Mouse (Mus musculus) lung, embryonic 14.5 days (tissue): Measurements from ENCODE around the gene Sox5. TPM values are rescaled to one million over a fixed set of nuclear protein-coding genes. Genes with fewer than 3 reads are reported as not detected.

ENCODE experiments used
- ATAC-seq: fragments of 200-750 bp; cut with Nextera tagmentation; 2 replicates; pipeline ENCODE4 v1.8.0; 2017; ENCODE audit warnings: mild to moderate bottlenecking, moderate TSS enrichment, moderate library complexity; ENCODE audit not compliant: insufficient read depth
- DNase-seq: peaks from one replicate; pipeline ENCODE4 v3.0.0-alpha.2; 2015
- H3K27ac ChIP-seq: fragments of 300-500 bp; sonication (generic); 2 replicates; pipeline ENCODE4 v1.5.1; 2014; ENCODE audit warnings: low read depth, mild to moderate bottlenecking, moderate library complexity
- H3K27me3 ChIP-seq: fragments of 300-500 bp; sonication (generic); 2 replicates; pipeline ENCODE4 v1.6.1; 2014; ENCODE audit warnings: low read length, control low read depth; ENCODE audit not compliant: insufficient read depth
- H3K36me3 ChIP-seq: fragments of 300-500 bp; sonication (generic); 2 replicates; pipeline ENCODE4 v1.6.1; 2014; ENCODE audit warnings: control low read depth; ENCODE audit not compliant: insufficient read depth
- H3K4me1 ChIP-seq: fragments of 300-500 bp; sonication (generic); 2 replicates; pipeline ENCODE4 v1.6.1; 2014; ENCODE audit warnings: antibody characterized with exemption, control low read depth; ENCODE audit not compliant: insufficient read depth
- H3K4me2 ChIP-seq: fragments of 300-500 bp; sonication (generic); 2 replicates; pipeline ENCODE4 v1.6.1; 2014; ENCODE audit warnings: mild to moderate bottlenecking
- H3K4me3 ChIP-seq: fragments of 300-500 bp; sonication (generic); 2 replicates; pipeline ENCODE4 v1.5.1; 2014; ENCODE audit warnings: low read depth, low read length
- H3K9ac ChIP-seq: fragments of 300-500 bp; sonication (generic); 2 replicates; pipeline ENCODE4 v1.6.1; 2014
- H3K9me3 ChIP-seq: fragments of 300-500 bp; sonication (generic); 2 replicates; pipeline ENCODE4 v1.6.1; 2016; ENCODE audit warnings: low read depth, low read length, control low read depth
- CTCF ChIP-seq: IDR thresholded peaks from 2 replicates; pipeline ENCODE4 v1.5.1; 2016; ENCODE audit warnings: antibody characterized with exemption, low read depth
- WGBS: fragments of 180-500 bp; shearing (Covaris S2); extraction: QIAGEN DNeasy Blood & Tissue Kit; methylation state at CpG from one replicate; pipeline ENCODE4 v1.1.7; 2014; 5-methylcytosine and 5-hydroxymethylcytosine counted together
- polyA plus RNA-seq: library from polyadenylated mRNA; unstranded; fragments of >200 nt; fragmentation: Nextera tagmentation; extraction: Ambion mirVana; gene quantifications from 2 replicates; pipeline ENCODE4 v1.2.1, GENCODE M21; 2014

The Sox5 gene
- polyA plus RNA-seq: 21.3 and 22.3 TPM in 2 replicates

- WGBS: under 1% methylated on average over 45 of the region's 47 CpGs
- H3K9me3 ChIP-seq: no peaks in the 10 kb centered on the region
- H3K27ac ChIP-seq: peak within 1 kb of the TSS; percentile 55
- DNase-seq (peak; percentile 82), ATAC-seq (peak; percentile 76)
- TF ChIP-seq CTCF: no peak
- no peaks in the 10 kb centered on the region for H3K36me3 ChIP-seq
- peak within 1 kb of the TSS; percentile 76 for H3K9ac ChIP-seq
- peak within 1 kb of the TSS; percentile 89 for H3K4me2 ChIP-seq
- H3K27me3 ChIP-seq: no peaks in the 10 kb centered on the region
- H3K4me3 ChIP-seq: peak within 1 kb of the TSS; percentile 73
- peaks cover 6% of the 10 kb centered on the region; the same call in 1 of the 2 replicates for H3K4me1 ChIP-seq
Observed at GRCm38 (mm10) chr6:144781431-144782030, at the start of gene Sox5. TSS of gene Sox5 (minus strand) at chr6:144781977.

GRCm38 (mm10) chr6:144825018-144825602 lies 43.3 kb upstream of the Sox5 start:
- DNase-seq (no peak), ATAC-seq (no peak)
- Histone ChIP-seq H3K4me1 (peaks cover 7% of the 10 kb centered on the region; the same call in 1 of the 2 replicates), H3K9me3 (no peaks in the 10 kb centered on the region), H3K27ac (no peak overlapping the region), H3K4me2 (no peak overlapping the region), H3K9ac (no peak overlapping the region), H3K36me3 (no peaks in the 10 kb centered on the region), H3K27me3 (no peaks in the 10 kb centered on the region), H3K4me3 (no peak overlapping the region)
- no peak for TF ChIP-seq CTCF
- 90% methylated on average over 6 of the region's 6 CpGs for WGBS

- no peak for TF ChIP-seq CTCF
- Histone ChIP-seq H3K36me3 (no peaks in the 10 kb centered on the region), H3K4me3 (no peak overlapping the region), H3K9ac (no peak overlapping the region), H3K27ac (no peak overlapping the region), H3K4me2 (no peak overlapping the region), H3K27me3 (no peaks in the 10 kb centered on the region), H3K4me1 (peaks cover 7% of the 10 kb centered on the region; the same call in 1 of the 2 replicates), H3K9me3 (no peaks in the 10 kb centered on the region)
- no peak for DNase-seq
- 68% methylated on average over 12 of the region's 12 CpGs for WGBS
- ATAC-seq: no peak
Observed at GRCm38 (mm10) chr6:144824153-144824552, 42.4 kb upstream of the Sox5 start.

GRCm38 (mm10) chr6:144822594-144822993 lies 40.8 kb upstream of the Sox5 start:
- H3K4me2 ChIP-seq: peak overlapping the region; percentile 49
- no peaks in the 10 kb centered on the region for H3K27me3 ChIP-seq
- no peak for TF ChIP-seq CTCF
- H3K4me1 ChIP-seq: peaks cover 7% of the 10 kb centered on the region; the same call in 1 of the 2 replicates
- no peak overlapping the region for H3K9ac ChIP-seq
- no peaks in the 10 kb centered on the region for H3K36me3 ChIP-seq
- no peak overlapping the region for H3K27ac ChIP-seq
- 6% methylated on average over 14 of the region's 14 CpGs for WGBS
- no peak overlapping the region for H3K4me3 ChIP-seq
- peak; percentile 74 for ATAC-seq
- DNase-seq: peak; percentile 86
- H3K9me3 ChIP-seq: no peaks in the 10 kb centered on the region

GRCm38 (mm10) chr6:144821019-144821418 lies 39.2 kb upstream of the Sox5 start:
- 84% methylated on average over 6 of the region's 6 CpGs for WGBS
- ATAC-seq (no peak), DNase-seq (no peak)
- Histone ChIP-seq H3K4me2 (no peak overlapping the region), H3K9me3 (no peaks in the 10 kb centered on the region), H3K4me3 (no peak overlapping the region), H3K36me3 (no peaks in the 10 kb centered on the region), H3K4me1 (peaks cover 7% of the 10 kb centered on the region; the same call in 1 of the 2 replicates), H3K27ac (no peak overlapping the region), H3K27me3 (no peaks in the 10 kb centered on the region), H3K9ac (no peak overlapping the region)
- no peak for TF ChIP-seq CTCF

- ATAC-seq (no peak), DNase-seq (no peak)
- H3K4me3 ChIP-seq: no peak overlapping the region
- no peaks in the 10 kb centered on the region for H3K9me3 ChIP-seq
- no peak overlapping the region for H3K9ac ChIP-seq
- no peaks in the 10 kb centered on the region for H3K36me3 ChIP-seq
- 92% methylated on average over 4 of the region's 4 CpGs for WGBS
- no peaks in the 10 kb centered on the region for H3K27me3 ChIP-seq
- H3K4me2 ChIP-seq: no peak overlapping the region
- H3K27ac ChIP-seq: no peak overlapping the region
- H3K4me1 ChIP-seq: peaks cover 7% of the 10 kb centered on the region; the same call in 1 of the 2 replicates
- no peak for TF ChIP-seq CTCF
Observed at GRCm38 (mm10) chr6:144818016-144818415, 36.2 kb upstream of the Sox5 start.

GRCm38 (mm10) chr6:144817329-144817932 lies 35.7 kb upstream of the Sox5 start:
- TF ChIP-seq CTCF: no peak
- Histone ChIP-seq H3K9me3 (no peaks in the 10 kb centered on the region), H3K27me3 (no peaks in the 10 kb centered on the region), H3K27ac (no peak overlapping the region), H3K4me3 (no peak overlapping the region), H3K4me1 (0 out of 2 replicates have a peak, but pooled peaks cover 4% of the 10 kb centered on the region), H3K36me3 (no peaks in the 10 kb centered on the region), H3K4me2 (no peak overlapping the region), H3K9ac (no peak overlapping the region)
- DNase-seq: no peak
- 70% methylated on average over 5 of the region's 5 CpGs for WGBS
- ATAC-seq: no peak
